Mouse (Mus musculus): ENCODE measurements at regions not wholly inside any gene's neighbourhood (a gene's known extent, or its start where the extent isn't known, plus 50 kb on each side); places are given as distances from the start of the nearest gene placed in this dataset.

GRCm38 (mm10) chr3:130903329-130903728 lies 173.1 kb upstream of the Rpl34 start:
- no peaks in the 10 kb centered on the region for H3K4me1 ChIP-seq (ENCODE audit: insufficient read depth, low read length)
- H3K9ac ChIP-seq (replicated peaks; ENCODE audit: low read length), result no peak overlapping the region
- no peaks in the 10 kb centered on the region for H3K9me3 ChIP-seq (ENCODE audit: low read length)
- H3K27me3 ChIP-seq (ENCODE audit: insufficient read depth, low read length), result no peaks in the 10 kb centered on the region
- no peak overlapping the region for H3K4me3 ChIP-seq (ENCODE audit: low read length)
- DNase-seq (ENCODE audit: low spot score) (no peak), ATAC-seq (no peak)
- WGBS, result 84% methylated on average over 7 of the region's 7 CpGs
- no peak for TF ChIP-seq CTCF (IDR thresholded peaks at IDR 0.05; ENCODE audit: low read depth)
- H3K36me3 ChIP-seq (ENCODE audit: insufficient read depth, low read length), result no peaks in the 10 kb centered on the region
- no peak overlapping the region for H3K27ac ChIP-seq
- H3K4me2 ChIP-seq (ENCODE audit: low read depth, low read length), result no peak overlapping the region

- no peak for ATAC-seq
- no peak overlapping the region for H3K4me3 ChIP-seq (ENCODE audit: low read length)
- TF ChIP-seq CTCF (IDR thresholded peaks at IDR 0.05; ENCODE audit: low read depth), result no peak
- WGBS, result 94% methylated on average over 7 of the region's 7 CpGs
- DNase-seq (ENCODE audit: low spot score), result no peak
- no peaks in the 10 kb centered on the region for H3K9me3 ChIP-seq (ENCODE audit: low read length)
- no peak overlapping the region for H3K27ac ChIP-seq
- H3K27me3 ChIP-seq (ENCODE audit: insufficient read depth, low read length), result no peaks in the 10 kb centered on the region
- H3K4me1 ChIP-seq (ENCODE audit: insufficient read depth, low read length), result no peaks in the 10 kb centered on the region
- no peak overlapping the region for H3K9ac ChIP-seq (replicated peaks; ENCODE audit: low read length)
- no peak overlapping the region for H3K4me2 ChIP-seq (ENCODE audit: low read depth, low read length)
- no peaks in the 10 kb centered on the region for H3K36me3 ChIP-seq (ENCODE audit: insufficient read depth, low read length)
Observed at GRCm38 (mm10) chr3:130902376-130902775, 172.2 kb upstream of the Rpl34 start.

- no peak for DNase-seq (ENCODE audit: low spot score)
- H3K4me2 ChIP-seq (ENCODE audit: low read depth, low read length), result no peak overlapping the region
- H3K4me1 ChIP-seq (ENCODE audit: insufficient read depth, low read length), result no peaks in the 10 kb centered on the region
- no peak overlapping the region for H3K4me3 ChIP-seq (ENCODE audit: low read length)
- H3K9me3 ChIP-seq (ENCODE audit: low read length), result no peaks in the 10 kb centered on the region
- 84% methylated on average over 12 of the region's 12 CpGs for WGBS
- no peak for ATAC-seq
- no peak overlapping the region for H3K27ac ChIP-seq
- no peak overlapping the region for H3K9ac ChIP-seq (replicated peaks; ENCODE audit: low read length)
- H3K27me3 ChIP-seq (ENCODE audit: insufficient read depth, low read length), result no peaks in the 10 kb centered on the region
- H3K36me3 ChIP-seq (ENCODE audit: insufficient read depth, low read length), result no peaks in the 10 kb centered on the region
- TF ChIP-seq CTCF (IDR thresholded peaks at IDR 0.05; ENCODE audit: low read depth), result no peak
Observed at GRCm38 (mm10) chr3:130901343-130901742, 171.1 kb upstream of the Rpl34 start.

GRCm38 (mm10) chr3:130900846-130901245 lies 170.6 kb upstream of the Rpl34 start:
- no peaks in the 10 kb centered on the region for H3K9me3 ChIP-seq (ENCODE audit: low read length)

GRCm38 (mm10) chr3:130900054-130900840 lies 170.0 kb upstream of the Rpl34 start:
- 80% methylated on average over 30 of the region's 30 CpGs for WGBS
- Histone ChIP-seq H3K27ac (no peak overlapping the region), H3K27me3 (ENCODE audit: insufficient read depth, low read length) (no peaks in the 10 kb centered on the region), H3K9ac (replicated peaks; ENCODE audit: low read length) (no peak overlapping the region), H3K4me1 (ENCODE audit: insufficient read depth, low read length) (no peaks in the 10 kb centered on the region), H3K36me3 (ENCODE audit: insufficient read depth, low read length) (no peaks in the 10 kb centered on the region), H3K9me3 (ENCODE audit: low read length) (no peaks in the 10 kb centered on the region), H3K4me2 (ENCODE audit: low read depth, low read length) (no peak overlapping the region), H3K4me3 (ENCODE audit: low read length) (no peak overlapping the region)
- DNase-seq (ENCODE audit: low spot score) (peak; percentile 36), ATAC-seq (0 out of 2 replicates have a peak, but pooled peaks have one; percentile 29)
- no peak for TF ChIP-seq CTCF (IDR thresholded peaks at IDR 0.05; ENCODE audit: low read depth)

More at GRCm38 (mm10) chr3:130900846-130901245, 170.6 kb upstream of the Rpl34 start:
- WGBS, result 92% methylated on average over 6 of the region's 6 CpGs
- no peaks in the 10 kb centered on the region for H3K27me3 ChIP-seq (ENCODE audit: insufficient read depth, low read length)
- DNase-seq (ENCODE audit: low spot score), result no peak
- no peak for TF ChIP-seq CTCF (IDR thresholded peaks at IDR 0.05; ENCODE audit: low read depth)
- no peaks in the 10 kb centered on the region for H3K4me1 ChIP-seq (ENCODE audit: insufficient read depth, low read length)
- no peak overlapping the region for H3K4me3 ChIP-seq (ENCODE audit: low read length)
- no peak overlapping the region for H3K4me2 ChIP-seq (ENCODE audit: low read depth, low read length)
- H3K27ac ChIP-seq, result no peak overlapping the region
- no peaks in the 10 kb centered on the region for H3K36me3 ChIP-seq (ENCODE audit: insufficient read depth, low read length)
- H3K9ac ChIP-seq (replicated peaks; ENCODE audit: low read length), result no peak overlapping the region
- no peak for ATAC-seq

- H3K9ac ChIP-seq (replicated peaks; ENCODE audit: low read length), result no peak overlapping the region
- H3K27me3 ChIP-seq (ENCODE audit: insufficient read depth, low read length), result no peaks in the 10 kb centered on the region
- no peak for ATAC-seq
- H3K4me2 ChIP-seq (ENCODE audit: low read depth, low read length), result no peak overlapping the region
- WGBS, result 85% methylated on average over 7 of the region's 7 CpGs
- no peak for TF ChIP-seq CTCF (IDR thresholded peaks at IDR 0.05; ENCODE audit: low read depth)
- no peak for DNase-seq (ENCODE audit: low spot score)
- no peaks in the 10 kb centered on the region for H3K36me3 ChIP-seq (ENCODE audit: insufficient read depth, low read length)
- H3K4me1 ChIP-seq (ENCODE audit: insufficient read depth, low read length), result no peaks in the 10 kb centered on the region
- no peaks in the 10 kb centered on the region for H3K9me3 ChIP-seq (ENCODE audit: low read length)
- no peak overlapping the region for H3K4me3 ChIP-seq (ENCODE audit: low read length)
- no peak overlapping the region for H3K27ac ChIP-seq
Observed at GRCm38 (mm10) chr3:130894168-130894814, 164.1 kb upstream of the Rpl34 start.

- WGBS, result 83% methylated on average over 4 of the region's 4 CpGs
- no peak overlapping the region for H3K27ac ChIP-seq
- H3K36me3 ChIP-seq (ENCODE audit: insufficient read depth, low read length), result no peaks in the 10 kb centered on the region
- no peaks in the 10 kb centered on the region for H3K9me3 ChIP-seq (ENCODE audit: low read length)
- H3K4me2 ChIP-seq (ENCODE audit: low read depth, low read length), result no peak overlapping the region
- ATAC-seq, result no peak
- no peak overlapping the region for H3K4me3 ChIP-seq (ENCODE audit: low read length)
- H3K27me3 ChIP-seq (ENCODE audit: insufficient read depth, low read length), result no peaks in the 10 kb centered on the region
- no peak for TF ChIP-seq CTCF (IDR thresholded peaks at IDR 0.05; ENCODE audit: low read depth)
- H3K9ac ChIP-seq (replicated peaks; ENCODE audit: low read length), result no peak overlapping the region
- H3K4me1 ChIP-seq (ENCODE audit: insufficient read depth, low read length), result no peaks in the 10 kb centered on the region
- DNase-seq (ENCODE audit: low spot score), result no peak
Observed at GRCm38 (mm10) chr3:130891310-130891709, 161.1 kb upstream of the Rpl34 start.

Data from hindbrain, postnatal 0 days (tissue).